Mouse (Mus musculus) limb, embryonic 10.5 days (tissue): ENCODE measurements around the gene Rita1. TPM values are rescaled to one million over a fixed set of nuclear protein-coding genes. Genes with fewer than 3 reads are reported as not detected.

ENCODE experiments used
- DNase-seq: peaks from one replicate; pipeline ENCODE4 v3.0.0-alpha.2; 2017; ENCODE audit warnings: low spot score
- H3K27ac ChIP-seq: fragments of 300-500 bp; sonication (generic); 2 replicates; pipeline ENCODE4 v1.5.1; 2016; ENCODE audit warnings: mild to moderate bottlenecking
- H3K27me3 ChIP-seq: fragments of 300-500 bp; sonication (generic); 2 replicates; pipeline ENCODE4 v1.6.1; 2016; ENCODE audit warnings: low read depth, mild to moderate bottlenecking; ENCODE audit not compliant: poor library complexity, severe bottlenecking
- H3K36me3 ChIP-seq: fragments of 300-500 bp; sonication (generic); 2 replicates; pipeline ENCODE4 v1.6.1; 2016; ENCODE audit warnings: mild to moderate bottlenecking, moderate library complexity
- H3K4me1 ChIP-seq: fragments of 300-500 bp; sonication (generic); 2 replicates; pipeline ENCODE4 v1.6.1; 2016
- H3K4me3 ChIP-seq: fragments of 300-500 bp; sonication (generic); 2 replicates; pipeline ENCODE4 v1.5.1; 2016; ENCODE audit warnings: mild to moderate bottlenecking, moderate library complexity
- H3K9me3 ChIP-seq: fragments of 300-500 bp; sonication (generic); replicated peaks from 2 replicates; pipeline ENCODE4 v1.6.1; 2016; ENCODE audit warnings: mild to moderate bottlenecking
- WGBS: fragments of 180-500 bp; shearing (Covaris S2); methylation state at CpG from one replicate; pipeline ENCODE4 v1.1.7; 2016; 5-methylcytosine and 5-hydroxymethylcytosine counted together
- polyA plus RNA-seq: library from polyadenylated mRNA; unstranded; fragments of >200 nt; fragmentation: Nextera tagmentation; extraction: Ambion mirVana; gene quantifications from 2 replicates; pipeline ENCODE4 v1.2.1, GENCODE M21; 2016

Gene Rita1
- polyA plus RNA-seq, 1 experiment from 2014 or later, result 19.5 TPM

DNA sequence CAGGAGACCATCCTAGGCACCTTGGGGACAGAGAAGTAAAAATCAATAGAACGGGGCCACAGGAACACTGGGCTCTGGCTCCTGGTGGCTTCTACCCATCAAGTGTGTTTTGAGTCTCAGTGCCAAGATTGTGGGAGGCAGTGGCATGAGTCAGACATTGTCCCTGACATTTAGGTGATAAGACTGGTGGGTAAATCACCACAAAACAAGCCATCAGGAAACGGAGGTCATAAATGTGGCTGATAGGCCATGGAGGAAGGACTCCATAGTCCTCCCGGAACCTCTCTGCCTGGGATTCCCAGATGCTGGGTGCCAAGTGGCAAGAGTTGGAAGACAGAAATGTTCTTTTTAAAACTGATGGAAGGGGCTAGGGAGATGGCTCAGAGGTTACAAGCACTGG is 31.8 kb upstream of the Rita1 start:
- peaks cover 34% of the 10 kb centered on the region for H3K27me3 ChIP-seq
- H3K4me1 ChIP-seq, result peaks cover 9% of the 10 kb centered on the region
- H3K9me3 ChIP-seq, result no peaks in the 10 kb centered on the region
- DNase-seq, result no peak
- 75% methylated on average over 3 of the region's 3 CpGs for WGBS
- no peaks in the 10 kb centered on the region for H3K36me3 ChIP-seq
- no peak overlapping the region for H3K4me3 ChIP-seq
- H3K27ac ChIP-seq, result no peak overlapping the region

DNA sequence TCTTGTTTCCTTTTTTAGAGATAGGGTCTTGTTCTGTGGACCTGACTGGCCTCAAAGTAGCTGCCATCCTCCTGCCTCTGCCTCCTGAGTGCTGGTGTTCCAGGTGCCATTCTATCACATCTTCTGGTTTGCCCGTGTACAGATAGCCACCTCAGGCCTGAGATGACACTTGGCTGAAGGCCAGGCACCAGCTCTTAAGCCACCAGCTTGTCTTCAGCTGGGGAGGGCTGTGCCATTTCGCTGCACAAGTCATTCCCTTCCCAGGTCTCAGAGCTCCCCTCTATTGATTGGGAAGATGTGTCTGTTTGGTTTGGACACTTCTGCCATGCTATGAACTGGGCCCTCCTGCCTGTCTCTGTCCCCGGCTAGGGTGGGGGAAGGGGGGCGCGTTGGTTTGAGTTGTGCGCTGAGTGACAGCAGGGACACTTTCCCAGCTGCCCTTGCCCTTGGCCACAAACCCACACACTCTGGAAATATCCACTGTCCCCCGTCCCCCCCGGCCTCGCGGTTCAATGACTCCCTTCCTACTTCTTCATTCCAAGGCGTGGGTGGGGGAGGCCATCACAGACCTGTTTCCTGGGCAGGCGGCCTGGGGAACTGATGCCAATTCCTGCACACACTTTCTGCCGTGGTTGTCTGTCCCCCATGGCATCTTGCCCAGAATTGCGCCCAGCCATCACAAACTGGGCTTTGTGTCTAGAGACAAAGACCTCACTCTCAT is 31.1 kb upstream of the Rita1 start:
- Histone ChIP-seq H3K27me3 (peaks cover 27% of the 10 kb centered on the region), H3K4me3 (no peak overlapping the region), H3K27ac (no peak overlapping the region), H3K9me3 (no peaks in the 10 kb centered on the region), H3K36me3 (no peaks in the 10 kb centered on the region), H3K4me1 (peaks cover 2% of the 10 kb centered on the region)
- 87% methylated on average over 14 of the region's 14 CpGs for WGBS
- DNase-seq, result no peak

DNA sequence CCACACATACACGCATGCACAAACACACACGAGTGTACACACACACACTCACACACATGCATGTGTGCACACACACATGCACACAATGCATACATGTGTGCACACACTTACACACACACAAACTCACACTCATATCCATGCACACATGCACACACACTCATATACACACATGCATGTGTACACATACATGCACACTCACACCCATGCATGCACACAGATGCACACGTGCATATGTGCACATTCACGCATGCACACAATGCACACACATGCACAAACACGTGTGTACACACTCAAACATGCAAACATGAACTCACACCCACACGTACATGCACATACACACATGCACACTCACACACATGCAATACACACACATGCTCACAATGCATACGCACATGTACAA is 27.7 kb upstream of the Rita1 start:
- Histone ChIP-seq H3K27me3 (no peaks in the 10 kb centered on the region), H3K36me3 (no peaks in the 10 kb centered on the region), H3K9me3 (no peaks in the 10 kb centered on the region), H3K27ac (no peak overlapping the region), H3K4me3 (no peak overlapping the region), H3K4me1 (no peaks in the 10 kb centered on the region)
- WGBS, result 91% methylated on average over 7 of the region's 7 CpGs
- no peak for DNase-seq

GRCm38 (mm10) chr5:120635633-120636032 is 23.2 kb upstream of the Rita1 start:
- H3K27ac ChIP-seq, result no peak overlapping the region
- no peak overlapping the region for H3K4me3 ChIP-seq
- H3K36me3 ChIP-seq, result no peaks in the 10 kb centered on the region
- no peaks in the 10 kb centered on the region for H3K9me3 ChIP-seq
- H3K4me1 ChIP-seq, result peaks cover 6% of the 10 kb centered on the region; the same call in 1 of the 2 replicates
- H3K27me3 ChIP-seq, result peaks cover 28% of the 10 kb centered on the region
- DNase-seq, result no peak
- 84% methylated on average over 5 of the region's 5 CpGs for WGBS

- Histone ChIP-seq H3K4me3 (no peak overlapping the region), H3K36me3 (no peaks in the 10 kb centered on the region; the same call in 1 of the 2 replicates), H3K27me3 (peaks cover 36% of the 10 kb centered on the region), H3K4me1 (peaks cover 6% of the 10 kb centered on the region; the same call in 1 of the 2 replicates), H3K9me3 (no peaks in the 10 kb centered on the region), H3K27ac (no peak overlapping the region)
- no peak for DNase-seq
- 40% methylated on average over 5 of the region's 5 CpGs for WGBS
Measured at GRCm38 (mm10) chr5:120634860-120635259, 22.5 kb upstream of the Rita1 start.

DNA sequence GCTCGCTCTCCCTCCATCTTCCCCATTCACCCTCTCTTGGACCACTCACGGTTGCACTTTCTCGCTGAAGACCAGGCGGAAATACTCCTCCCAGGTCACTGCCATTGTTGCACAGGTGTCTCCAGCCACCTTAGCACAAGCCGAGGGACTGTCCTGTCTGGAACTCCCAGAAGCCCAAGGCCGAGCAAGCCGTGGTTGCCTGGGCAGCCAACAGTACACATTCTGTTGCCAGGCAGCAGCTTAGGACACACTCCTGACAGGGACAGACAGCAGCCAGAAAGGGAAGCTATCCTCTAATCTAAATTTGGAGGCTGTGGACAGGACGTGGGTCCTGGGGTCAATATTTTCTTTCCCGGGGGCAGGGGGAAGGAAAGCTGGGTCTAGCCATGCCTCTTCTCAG is 21.7 kb upstream of the Rita1 start, which contains the start of gene Cfap73:
Gene Cfap73, minus strand, starts transcription at position 105 of the 400 bp plus-strand sequence.
- DNase-seq, result no peak
- H3K27ac ChIP-seq, result no peak within 1 kb of the TSS
- H3K4me1 ChIP-seq, result peaks cover 6% of the 10 kb centered on the region; the same call in 1 of the 2 replicates
- 67% methylated on average over 9 of the region's 9 CpGs for WGBS
- H3K27me3 ChIP-seq, result peaks cover 43% of the 10 kb centered on the region
- H3K4me3 ChIP-seq, result no peak within 1 kb of the TSS
- no peaks in the 10 kb centered on the region for H3K9me3 ChIP-seq
- no peaks in the 10 kb centered on the region; the same call in 1 of the 2 replicates for H3K36me3 ChIP-seq

- no peak for DNase-seq
- WGBS, result 91% methylated on average over 5 of the region's 5 CpGs
- Histone ChIP-seq H3K4me1 (peaks cover 6% of the 10 kb centered on the region; the same call in 1 of the 2 replicates), H3K27me3 (peaks cover 50% of the 10 kb centered on the region), H3K4me3 (0 out of 2 replicates have a peak overlapping the region, but pooled peaks have one; percentile 38), H3K27ac (no peak overlapping the region), H3K9me3 (no peaks in the 10 kb centered on the region), H3K36me3 (peaks cover 21% of the 10 kb centered on the region)
Measured at GRCm38 (mm10) chr5:120631892-120632291, 19.5 kb upstream of the Rita1 start.

DNA sequence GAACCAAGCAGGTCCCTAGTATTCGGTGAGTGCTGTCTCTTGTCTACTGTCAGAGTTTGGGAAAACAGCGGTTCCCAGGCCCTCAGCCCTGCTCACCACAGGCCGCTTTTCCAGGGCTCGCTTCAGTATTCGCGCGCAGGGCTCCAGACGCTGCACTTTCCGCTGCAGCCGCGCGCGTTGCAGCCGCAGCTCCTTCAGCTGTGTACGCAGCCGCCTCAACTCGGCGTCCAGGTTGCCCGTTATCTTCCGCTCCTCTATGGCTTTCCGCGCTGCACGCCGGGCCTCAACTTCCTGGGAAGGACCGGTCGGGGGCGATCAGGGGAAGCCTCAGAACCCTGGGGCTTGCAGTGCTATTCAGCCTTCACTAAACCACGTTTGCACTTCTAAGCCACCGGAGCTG is 18.7 kb upstream of the Rita1 start:
- H3K27ac ChIP-seq, result no peak overlapping the region
- DNase-seq, result no peak
- peaks cover 28% of the 10 kb centered on the region for H3K36me3 ChIP-seq
- peak overlapping the region; percentile 38 for H3K4me3 ChIP-seq
- WGBS, result 11% methylated on average over 29 of the region's 29 CpGs
- peaks cover 13% of the 10 kb centered on the region for H3K4me1 ChIP-seq
- peaks cover 50% of the 10 kb centered on the region for H3K27me3 ChIP-seq
- H3K9me3 ChIP-seq, result no peaks in the 10 kb centered on the region

- peaks cover 53% of the 10 kb centered on the region for H3K36me3 ChIP-seq
- WGBS, result 87% methylated on average over 7 of the region's 7 CpGs
- no peak for DNase-seq
- H3K27me3 ChIP-seq, result peaks cover 47% of the 10 kb centered on the region
- H3K4me1 ChIP-seq, result peaks cover 13% of the 10 kb centered on the region
- no peak overlapping the region for H3K4me3 ChIP-seq
- H3K27ac ChIP-seq, result no peak overlapping the region
- H3K9me3 ChIP-seq, result no peaks in the 10 kb centered on the region
Measured at GRCm38 (mm10) chr5:120628624-120629023, 16.2 kb upstream of the Rita1 start.

DNA sequence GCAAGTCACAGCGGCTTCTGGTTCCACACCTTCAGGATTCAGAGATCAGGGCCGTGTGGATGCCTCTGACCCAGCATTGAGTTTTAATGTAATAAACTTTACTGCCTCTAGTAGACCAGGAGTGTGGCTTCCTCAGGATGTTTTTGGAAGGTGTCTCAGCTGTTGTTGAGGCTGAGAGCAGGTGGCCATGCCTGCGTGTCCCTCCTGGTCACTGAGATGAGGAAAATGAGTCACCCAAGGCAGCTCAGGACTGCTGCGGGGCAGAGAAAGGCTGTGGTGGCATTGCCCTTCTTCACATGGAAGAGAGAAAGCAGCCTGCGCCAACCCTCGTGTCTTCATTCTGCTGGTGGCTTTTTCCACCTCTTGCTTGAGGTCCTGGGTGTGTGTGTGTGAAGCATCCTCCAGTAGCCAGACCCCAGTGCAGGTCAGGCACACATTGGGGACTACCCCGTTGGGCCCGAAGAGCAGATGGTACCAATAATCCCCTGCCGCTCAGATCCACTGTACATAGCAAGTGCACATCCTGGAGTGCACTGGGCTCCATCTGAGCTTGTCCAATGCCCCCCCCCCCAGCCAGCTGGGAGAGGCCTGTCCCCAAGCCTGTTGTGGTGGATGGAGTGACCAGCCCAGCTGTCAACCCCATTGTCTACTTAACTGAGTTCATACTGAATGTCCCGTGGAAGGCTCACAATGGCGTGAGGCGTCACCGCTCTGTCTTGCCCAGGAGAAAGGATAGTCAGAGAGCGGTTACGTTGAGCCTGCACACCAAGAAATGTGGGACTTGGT is 15.3 kb upstream of the Rita1 start:
- Histone ChIP-seq H3K27me3 (peaks cover 42% of the 10 kb centered on the region), H3K27ac (no peak overlapping the region), H3K36me3 (peaks cover 62% of the 10 kb centered on the region), H3K4me3 (no peak overlapping the region), H3K4me1 (peaks cover 13% of the 10 kb centered on the region), H3K9me3 (no peaks in the 10 kb centered on the region)
- DNase-seq, result no peak
- WGBS, result 93% methylated on average over 15 of the region's 15 CpGs

- Histone ChIP-seq H3K27ac (no peak overlapping the region), H3K27me3 (peaks cover 29% of the 10 kb centered on the region), H3K9me3 (no peaks in the 10 kb centered on the region), H3K4me3 (no peak overlapping the region), H3K36me3 (peaks cover 75% of the 10 kb centered on the region), H3K4me1 (peaks cover 18% of the 10 kb centered on the region)
- WGBS, result 21% methylated on average over 19 of the region's 19 CpGs
- DNase-seq, result peak; percentile 71
Measured at GRCm38 (mm10) chr5:120626399-120626798, 14.0 kb upstream of the Rita1 start.

DNA sequence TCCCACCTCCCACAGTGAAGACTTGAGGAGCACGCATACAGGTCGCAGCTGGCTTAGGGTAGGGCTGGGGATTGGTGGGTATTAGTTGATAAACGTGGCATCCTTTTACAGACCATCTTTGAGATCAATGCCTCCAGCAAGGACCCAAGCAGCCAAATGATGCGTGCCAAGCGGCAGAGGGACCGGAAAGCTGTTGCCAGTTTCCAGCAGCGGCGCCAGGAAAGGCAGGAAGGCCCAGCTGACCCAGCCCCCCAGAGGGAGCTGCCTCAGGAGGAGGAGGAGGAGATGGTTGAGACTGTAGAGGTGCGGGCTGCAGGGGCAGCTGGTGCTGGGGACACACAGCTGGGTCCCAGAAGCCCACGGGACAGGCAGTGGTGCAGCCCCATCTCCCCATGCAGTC is 12.0 kb upstream of the Rita1 start:
- H3K4me3 ChIP-seq, result no peak overlapping the region
- peaks cover 95% of the 10 kb centered on the region for H3K36me3 ChIP-seq
- no peaks in the 10 kb centered on the region for H3K9me3 ChIP-seq
- peaks cover 13% of the 10 kb centered on the region for H3K4me1 ChIP-seq
- WGBS, result 94% methylated on average over 10 of the region's 10 CpGs
- DNase-seq, result no peak
- no peak overlapping the region for H3K27ac ChIP-seq
- H3K27me3 ChIP-seq, result peaks cover 9% of the 10 kb centered on the region

GRCm38 (mm10) chr5:120622198-120622851 is 9.9 kb upstream of the Rita1 start:
- Histone ChIP-seq H3K36me3 (peaks cover 99% of the 10 kb centered on the region), H3K27ac (no peak overlapping the region), H3K27me3 (no peaks in the 10 kb centered on the region), H3K9me3 (no peaks in the 10 kb centered on the region), H3K4me1 (peaks cover 13% of the 10 kb centered on the region), H3K4me3 (no peak overlapping the region)
- DNase-seq, result no peak
- WGBS, result 72% methylated on average over 5 of the region's 5 CpGs
